ENCODE assay signal across 11 mouse cellular contexts in genomic region chr11:50162338-50163050, GRCm38 (mm10). TPM values are rescaled to one million over a fixed set of nuclear protein-coding genes. Genes with fewer than 3 reads are reported as not detected.
DNase-seq lines count a peak whose midpoint lies in the region; ATAC-seq and TF ChIP-seq lines count a peak whose summit lies in the region.
"Had no signal": no experiment of that assay in that cellular context is flagged by ENCODE, and none has a peak within 500 bp of the region (broad histone marks: within the 10 kb centered on the region; RNA-seq: fewer than 3 reads in every experiment).

No protein-coding gene starts in this region.

- H3K27ac ChIP-seq in kidney, postnatal 0 days, result peak overlapping the region; percentile 8; the same call in 1 of the 2 replicates
- peak overlapping the region; percentile 7 for H3K27ac ChIP-seq in bone marrow, adult 2 months (ENCODE audit: control insufficient read depth, insufficient read depth, low read depth, low read length, poor library complexity)
- peak overlapping the region; percentile 7; the same call in 1 of the 2 replicates for H3K27ac ChIP-seq in macrophage
- H3K27ac ChIP-seq: heart, embryonic 13.5 days; hindbrain, postnatal 0 days had no signal

- H3K27me3 ChIP-seq in kidney, postnatal 0 days (ENCODE audit: insufficient read depth, low read length), result no peaks in the 10 kb centered on the region
- H3K27me3 ChIP-seq: heart, embryonic 13.5 days had no signal

- no peak for TF ChIP-seq POLR2A in bone marrow, adult 2 months (IDR thresholded peaks at IDR 0.05; ENCODE audit: borderline replicate concordance, control insufficient read depth, low read depth, low read length)

- H3K9ac ChIP-seq in kidney, postnatal 0 days (ENCODE audit: low read depth, low read length), result no peak overlapping the region
- H3K9ac ChIP-seq: heart, embryonic 13.5 days had no signal

- intact Hi-C loops in left cerebral cortex, postnatal 4 days (cut with DNase I), result no loop called here

- H3K4me2 ChIP-seq in kidney, postnatal 0 days (ENCODE audit: low read length), result no peak overlapping the region
- H3K4me2 ChIP-seq: heart, embryonic 13.5 days had no signal

- no peak for ATAC-seq in kidney, postnatal 0 days (replicated peaks; ENCODE audit: low FRiP score, low read depth)
- no peak for ATAC-seq in cerebellum, adult (ENCODE audit: insufficient number of reproducible peaks, low FRiP score, low TSS enrichment)

- H3K36me3 ChIP-seq in kidney, postnatal 0 days (ENCODE audit: insufficient read depth, low read length), result peaks cover 56% of the 10 kb centered on the region
- H3K36me3 ChIP-seq in macrophage (ENCODE audit: inconsistent target), result peaks cover 56% of the 10 kb centered on the region

- TF ChIP-seq CTCF in kidney, postnatal 0 days (IDR thresholded peaks at IDR 0.05; ENCODE audit: low read depth), result no peak
- no peak for TF ChIP-seq CTCF in bone marrow, adult 2 months (IDR thresholded peaks at IDR 0.05; ENCODE audit: control insufficient read depth, insufficient read depth, low read length)

- H3K4me1 ChIP-seq in kidney, postnatal 0 days (replicated peaks; ENCODE audit: insufficient read depth, low read length), result no peaks in the 10 kb centered on the region
- H3K4me1 ChIP-seq in bone marrow, adult 2 months (ENCODE audit: control insufficient read depth, insufficient read depth, low read length), result peaks cover 8% of the 10 kb centered on the region

- 93% methylated on average over 3 of the region's 3 CpGs for WGBS in kidney, postnatal 0 days
- WGBS in bone marrow, adult 2 months, result 82% methylated on average over 3 of the region's 3 CpGs
- WGBS in macrophage (ENCODE audit: missing documents), result 80% methylated on average over 3 of the region's 3 CpGs

- H3K79me2 ChIP-seq in macrophage (ENCODE audit: inconsistent target), result no peaks in the 10 kb centered on the region

- H3K9me3 ChIP-seq in kidney, postnatal 0 days (replicated peaks; ENCODE audit: low read length), result no peaks in the 10 kb centered on the region
- H3K9me3 ChIP-seq: heart, embryonic 13.5 days had no signal

- no peak overlapping the region for H3K4me3 ChIP-seq in kidney, postnatal 0 days (replicated peaks; ENCODE audit: low read depth, low read length)
- no peak overlapping the region for H3K4me3 ChIP-seq in bone marrow, adult 2 months (replicated peaks; ENCODE audit: control insufficient read depth, low read depth, low read length)
- no peak overlapping the region for H3K4me3 ChIP-seq in macrophage (ENCODE audit: inconsistent target)
- H3K4me3 ChIP-seq: heart, embryonic 13.5 days had no signal

- DNase-seq in kidney, postnatal 0 days (ENCODE audit: low spot score), result no peak
- DNase-seq in kidney, postnatal 4 days, result no peak
- DNase-seq in 416B (ENCODE audit: low read depth), result peak; percentile 51
- DNase-seq in left cerebral cortex, postnatal 4 days, result no peak
- DNase-seq: layer of hippocampus, adult 9-11 months; right cerebral cortex, adult 18-20 months had no signal

RNA-seq across cellular contexts. Expression of gene Mrnip, which starts 11.8 kb away (rescaled TPM):
- polyA plus RNA-seq in kidney, postnatal 0 days (2015; fragmentation: Nextera tagmentation; extraction: Ambion mirVana), result 20.8 and 22.9 TPM in 2 replicates
- polyA plus RNA-seq in bone marrow, adult 2 months (2011; ENCODE audit: insufficient read depth, insufficient read length, low replicate concordance, missing spikeins), result 5.2 and 6.2 TPM in 2 replicates
- total RNA-seq in macrophage (2018; cell fraction: chromatin; rRNA removed), result 1 to 10 TPM in 19 of 26 experiments, under 1 TPM in 2, not detected in 5; 0.81 to 8.4 (median 4.1) TPM
- 1 to 10 TPM in 23 of 26 experiments, under 1 TPM in 3; 0.38 to 3.5 (median 2.1) TPM for total RNA-seq in macrophage (2018; cell fraction: cytosol; rRNA removed)
- 1 to 10 TPM in 20 of 26 experiments, under 1 TPM in 3, not detected in 3; 0.40 to 6.3 (median 1.7) TPM for total RNA-seq in macrophage (2018; cell fraction: nucleus; rRNA removed)
- polyA plus RNA-seq in macrophage (2018), result 2.3 to 4.9 TPM (median 2.4 TPM) in 3 replicates
- 10 to 100 TPM; 19.1 to 20.3 TPM for total RNA-seq in left cerebral cortex, postnatal 4 days (2021)

RNA-seq across cellular contexts. Expression of gene Tbc1d9b, which starts 31.3 kb away (rescaled TPM):
- polyA plus RNA-seq in kidney, postnatal 0 days (2015; fragmentation: Nextera tagmentation; extraction: Ambion mirVana), result 28.5 and 30.3 TPM in 2 replicates
- 10.5 and 31.4 TPM in 2 replicates for polyA plus RNA-seq in bone marrow, adult 2 months (2011; ENCODE audit: insufficient read depth, insufficient read length, low replicate concordance, missing spikeins)
- total RNA-seq in macrophage (2018; cell fraction: chromatin; rRNA removed), result 100 to 1,000 TPM in 25 of 26 experiments, 10 to 100 TPM in 1; 83.8 to 354 (median 145) TPM
- 10 to 100 TPM; 46.4 to 82.4 (median 64.2) TPM for total RNA-seq in macrophage (2018; cell fraction: cytosol; rRNA removed)
- 100 to 1,000 TPM in 17 of 26 experiments, 10 to 100 TPM in 9; 81.7 to 154 (median 106) TPM for total RNA-seq in macrophage (2018; cell fraction: nucleus; rRNA removed)
- 44.0 to 64.7 TPM (median 64.2 TPM) in 3 replicates for polyA plus RNA-seq in macrophage (2018)
- 10 to 100 TPM; 47.1 to 56.9 TPM for total RNA-seq in left cerebral cortex, postnatal 4 days (2021)

RNA-seq across cellular contexts. Expression of gene Sqstm1, which starts 48.1 kb away (rescaled TPM):
- 326 and 333 TPM in 2 replicates for polyA plus RNA-seq in kidney, postnatal 0 days (2015; fragmentation: Nextera tagmentation; extraction: Ambion mirVana)
- 172 TPM in 2 replicates for polyA plus RNA-seq in bone marrow, adult 2 months (2011; ENCODE audit: insufficient read depth, insufficient read length, low replicate concordance, missing spikeins)
- 1,000 to 10,000 TPM in 16 of 26 experiments, 100 to 1,000 TPM in 10; 388 to 4,292 (median 1,510) TPM for total RNA-seq in macrophage (2018; cell fraction: chromatin; rRNA removed)
- total RNA-seq in macrophage (2018; cell fraction: cytosol; rRNA removed), result 1,000 to 10,000 TPM in 13 of 26 experiments, 100 to 1,000 TPM in 13; 523 to 2,418 (median 986) TPM
- total RNA-seq in macrophage (2018; cell fraction: nucleus; rRNA removed), result 1,000 to 10,000 TPM in 17 of 26 experiments, 100 to 1,000 TPM in 9; 377 to 2,781 (median 1,417) TPM
- polyA plus RNA-seq in macrophage (2018), result 491 to 809 TPM (median 572 TPM) in 3 replicates
- total RNA-seq in left cerebral cortex, postnatal 4 days (2021), result 100 to 1,000 TPM; 262 to 293 TPM

RNA-seq across cellular contexts. Expression of gene Mgat4b, which starts 48.2 kb away (rescaled TPM):
- 53.4 and 62.1 TPM in 2 replicates for polyA plus RNA-seq in kidney, postnatal 0 days (2015; fragmentation: Nextera tagmentation; extraction: Ambion mirVana)
- 15.7 and 20.7 TPM in 2 replicates for polyA plus RNA-seq in bone marrow, adult 2 months (2011; ENCODE audit: insufficient read depth, insufficient read length, low replicate concordance, missing spikeins)
- total RNA-seq in macrophage (2018; cell fraction: chromatin; rRNA removed), result 100 to 1,000 TPM in 8 of 26 experiments, 10 to 100 TPM in 18; 41.6 to 398 (median 88.9) TPM
- 10 to 100 TPM; 50.5 to 85.9 (median 70.2) TPM for total RNA-seq in macrophage (2018; cell fraction: cytosol; rRNA removed)
- 100 to 1,000 TPM in 8 of 26 experiments, 10 to 100 TPM in 18; 57.5 to 143 (median 87.9) TPM for total RNA-seq in macrophage (2018; cell fraction: nucleus; rRNA removed)
- polyA plus RNA-seq in macrophage (2018), result 34.3 to 55.7 TPM (median 49.2 TPM) in 3 replicates
- 100 to 1,000 TPM; 179 to 189 TPM for total RNA-seq in left cerebral cortex, postnatal 4 days (2021)
